In the genomic region with DNA sequence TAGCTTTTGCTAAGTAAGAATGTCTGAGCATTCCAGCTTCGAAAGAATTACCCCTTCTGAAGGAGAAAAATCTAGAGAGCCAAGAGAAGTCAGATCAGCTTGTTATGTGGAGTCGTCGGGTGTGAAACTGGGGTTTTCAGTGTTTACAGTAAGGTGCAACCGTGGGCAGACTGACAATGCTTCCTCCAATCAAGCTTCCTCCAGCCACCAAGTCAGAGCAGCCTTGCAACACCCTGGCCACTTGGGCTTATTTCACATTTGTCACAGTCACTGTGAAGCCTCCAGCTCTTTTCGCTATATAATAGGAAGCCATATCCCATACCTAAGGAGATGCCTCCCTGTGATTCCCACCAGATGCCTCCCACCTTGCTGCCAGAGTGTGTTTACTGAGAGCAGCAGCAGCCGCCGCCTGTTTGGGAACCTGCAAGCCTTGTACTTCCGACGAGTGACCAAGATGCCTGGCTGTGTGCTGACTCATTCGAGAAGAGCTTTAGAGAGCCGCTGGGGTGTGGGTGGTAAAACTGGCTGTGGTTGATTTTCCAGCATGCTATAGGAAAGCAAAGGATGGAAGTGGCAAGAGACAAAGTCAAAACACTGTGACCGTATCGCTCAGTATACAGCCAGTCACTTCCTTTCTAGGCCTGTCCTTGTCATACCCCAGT, we compare ENCODE assay signal across 17 mouse cellular contexts. TPM values are rescaled to one million over a fixed set of nuclear protein-coding genes. Genes with fewer than 3 reads are reported as not detected.
DNase-seq lines count a peak whose midpoint lies in the region; TF ChIP-seq lines count a peak whose summit lies in the region.
"Had no signal": no experiment of that assay in that cellular context is flagged by ENCODE, and none has a peak within 500 bp of the region (broad histone marks: within the 10 kb centered on the region; RNA-seq: fewer than 3 reads in every experiment).

No protein-coding gene starts in this region.

- H3K36me3 ChIP-seq in myocyte (ENCODE audit: control insufficient read depth, insufficient read depth): no peaks in the 10 kb centered on the region
- H3K36me3 ChIP-seq: heart, embryonic 13.5 days had no signal

- H3K27me3 ChIP-seq in myocyte (ENCODE audit: control insufficient read depth, insufficient read depth, insufficient read length): no peaks in the 10 kb centered on the region
- H3K27me3 ChIP-seq: heart, embryonic 13.5 days had no signal

- no peak overlapping the region for H3ac ChIP-seq in myocyte (ENCODE audit: control insufficient read depth, insufficient read length)

- TF ChIP-seq POLR2A in myocyte (IDR thresholded peaks at IDR 0.05; ENCODE audit: insufficient read length, low read depth): no peak

- peak overlapping the region; percentile 52 for H3K4me2 ChIP-seq in myocyte (ENCODE audit: low read depth)
- H3K4me2 ChIP-seq: heart, embryonic 13.5 days had no signal

- no peak overlapping the region for H3K4me3 ChIP-seq in myocyte
- H3K4me3 ChIP-seq: heart, embryonic 13.5 days; layer of hippocampus, adult 2 months had no signal

- DNase-seq in layer of hippocampus, adult 9-11 months: peak; percentile 59
- no peak for DNase-seq in layer of hippocampus, postnatal 10 days (ENCODE audit: low spot score in 2 of 2)
- DNase-seq in B cell, adult 2 months: peak; percentile 24 to 31
- DNase-seq in fibroblast of lung, adult 2 months (ENCODE audit: low read depth): peak; percentile 15
- no peak for DNase-seq in gastrocnemius, adult 8-10 months (ENCODE audit: low spot score in 2 of 2)
- DNase-seq in embryo, embryonic 10.5 days (ENCODE audit: low spot score): no peak
- no peak for DNase-seq in embryo, embryonic 11 days
- DNase-seq: cerebellum, adult 11 months; thymus, postnatal 36 days had no signal

- H3K79me2 ChIP-seq in myocyte (ENCODE audit: control insufficient read depth, insufficient read depth): no peaks in the 10 kb centered on the region

TF ChIP-seq in myocyte, 11 proteins besides CTCF, POLR2A, EP300 and RAD21:
- TF ChIP-seq MYOD1 (IDR thresholded peaks at IDR 0.05; ENCODE audit: control insufficient read depth in 1 of 3, insufficient read length in 2 of 3, low read depth in 2 of 3): no peak
- no peak for TF ChIP-seq MAX (IDR thresholded peaks at IDR 0.05; ENCODE audit: low read depth)
- TF ChIP-seq TCF3 (IDR thresholded peaks at IDR 0.05; ENCODE audit: insufficient read length, low read depth): no peak
- TF ChIP-seq USF1 (IDR thresholded peaks at IDR 0.05; ENCODE audit: low read depth): no peak
- TF ChIP-seq REST (IDR thresholded peaks at IDR 0.05; ENCODE audit: insufficient read depth, insufficient read length): no peak
- TF ChIP-seq MYOG (IDR thresholded peaks at IDR 0.05; ENCODE audit: control insufficient read depth in 1 of 3, insufficient read depth in 1 of 3, insufficient read length in 2 of 3, low read depth in 2 of 3): no peak
- TF ChIP-seq E2F4 (IDR thresholded peaks at IDR 0.05; ENCODE audit: insufficient read depth): no peak
- no peak for TF ChIP-seq POLR2AphosphoS2 (IDR thresholded peaks at IDR 0.05; ENCODE audit: insufficient read length, low read depth)
- TF ChIP-seq SRF (IDR thresholded peaks at IDR 0.05; ENCODE audit: control insufficient read depth, insufficient read length, low read depth): no peak
- no peak for TF ChIP-seq TCF12 (IDR thresholded peaks at IDR 0.05; ENCODE audit: insufficient read depth, poor library complexity, severe bottlenecking)
- TF ChIP-seq CEBPB (IDR thresholded peaks at IDR 0.05; ENCODE audit: insufficient read depth, poor library complexity, severe bottlenecking): no peak

RNA-seq across cellular contexts. Expression of gene Ifng, which starts 29.6 kb away (rescaled TPM):
- total RNA-seq in layer of hippocampus, postnatal 10 days (2021): not detected
- not detected for polyA plus RNA-seq in myocyte (2012; fragmentation: generic; extraction: Trizol)
- not detected for total RNA-seq in gastrocnemius, adult 8-10 months (2022)
- total RNA-seq: layer of hippocampus, adult 2 months had no signal
- polyA plus RNA-seq: embryonic facial prominence, embryonic 14.5 days; forebrain, embryonic 16.5 days; heart, embryonic 13.5 days; intestine, embryonic 16.5 days; liver, embryonic 14.5 days; neural tube, embryonic 11.5 days had no signal

Comparison
In these comparisons a context has a peak if more than half of its experiments do, and no peak if none do; other contexts are left out.
1. DNase-seq: peak in layer of hippocampus, adult 9-11 months (single experiment), B cell, adult 2 months (2 of 2) and fibroblast of lung, adult 2 months (single experiment); none in layer of hippocampus, postnatal 10 days (0 of 2), gastrocnemius, adult 8-10 months (0 of 2), embryo, embryonic 10.5 days (single experiment) and embryo, embryonic 11 days (single experiment).